ENCODE assay signal across 19 mouse cellular contexts in genomic region chr9:88404515-88404914, GRCm38 (mm10). TPM values are rescaled to one million over a fixed set of nuclear protein-coding genes. Genes with fewer than 3 reads are reported as not detected.
DNase-seq lines count a peak whose midpoint lies in the region; ATAC-seq and TF ChIP-seq lines count a peak whose summit lies in the region.
"Had no signal": no experiment of that assay in that cellular context is flagged by ENCODE, and none has a peak within 500 bp of the region (broad histone marks: within the 10 kb centered on the region; RNA-seq: fewer than 3 reads in every experiment).

No protein-coding gene starts in this region.

- H3K27ac ChIP-seq in layer of hippocampus, adult 2 months, result peak overlapping the region; percentile 36; the same call in 1 of the 2 replicates
- H3K27ac ChIP-seq in liver, embryonic 13.5 days, result no peak overlapping the region
- H3K27ac ChIP-seq in hindbrain, embryonic 13.5 days, result no peak overlapping the region
- H3K27ac ChIP-seq: embryonic facial prominence, embryonic 12.5 days; hindbrain, embryonic 14.5 days; left cerebral cortex, adult 2 months; midbrain, embryonic 12.5 days; neural tube, embryonic 12.5 days had no signal

- 48% methylated on average over 6 of the region's 6 CpGs for WGBS in liver, embryonic 13.5 days (ENCODE audit: insufficient replicate concordance)
- 86% methylated on average over 6 of the region's 6 CpGs for WGBS in hindbrain, embryonic 13.5 days

- H3K4me1 ChIP-seq in liver, embryonic 13.5 days (replicated peaks), result peaks cover 5% of the 10 kb centered on the region; the same call in 1 of the 2 replicates
- no peaks in the 10 kb centered on the region for H3K4me1 ChIP-seq in hindbrain, embryonic 13.5 days (replicated peaks)
- H3K4me1 ChIP-seq: embryonic facial prominence, embryonic 12.5 days; midbrain, embryonic 12.5 days; neural tube, embryonic 12.5 days had no signal

- H3K4me3 ChIP-seq in layer of hippocampus, adult 2 months, result no peak overlapping the region
- H3K4me3 ChIP-seq in liver, embryonic 13.5 days (replicated peaks), result 0 out of 2 replicates have a peak overlapping the region, but pooled peaks have one; percentile 3
- no peak overlapping the region for H3K4me3 ChIP-seq in hindbrain, embryonic 13.5 days
- H3K4me3 ChIP-seq: embryonic facial prominence, embryonic 12.5 days; left cerebral cortex, adult 2 months; midbrain, embryonic 12.5 days; neural tube, embryonic 12.5 days had no signal

- 0 out of 2 replicates have a peak, but pooled peaks have one; percentile 2 for ATAC-seq in common myeloid progenitor, adult 5-6 weeks (replicated peaks; ENCODE audit: low read depth, poor library complexity, severe bottlenecking)
- peak; percentile 64; the same call in 1 of the 2 replicates for ATAC-seq in liver, embryonic 13.5 days (ENCODE audit: low read depth)
- ATAC-seq in megakaryocyte-erythroid progenitor cell, adult 5-6 weeks (replicated peaks; ENCODE audit: low FRiP score, low TSS enrichment, poor library complexity, severe bottlenecking), result 0 out of 2 replicates have a peak, but pooled peaks have one; percentile 63
- ATAC-seq in hindbrain, embryonic 13.5 days (ENCODE audit: low FRiP score), result no peak
- ATAC-seq: forebrain, postnatal 0 days had no signal

- DNase-seq in layer of hippocampus, adult 2 months (ENCODE audit: low spot score in 2 of 2), result no peak
- DNase-seq in layer of hippocampus, postnatal 14 days (ENCODE audit: low spot score in 2 of 2), result no peak
- DNase-seq in liver, embryonic 13.5 days, result no peak
- DNase-seq in adrenal gland, adult (ENCODE audit: inconsistent age in 2 of 2, low spot score in 1 of 2), result no peak
- DNase-seq: cerebellum, adult 9-10 months; forebrain, postnatal 0 days; kidney, postnatal 25 days; right cerebral cortex, adult 18-20 months had no signal

- no peak for TF ChIP-seq CTCF in layer of hippocampus, adult 2 months (conservative IDR thresholded peaks at IDR 0.05)

- H3K9ac ChIP-seq in liver, embryonic 13.5 days, result no peak overlapping the region
- no peak overlapping the region for H3K9ac ChIP-seq in hindbrain, embryonic 13.5 days
- H3K9ac ChIP-seq: embryonic facial prominence, embryonic 12.5 days; forebrain, postnatal 0 days; hindbrain, embryonic 14.5 days; midbrain, embryonic 12.5 days; neural tube, embryonic 12.5 days had no signal

- H3K4me2 ChIP-seq in liver, embryonic 13.5 days, result peak overlapping the region; percentile 22; the same call in 1 of the 2 replicates
- no peak overlapping the region for H3K4me2 ChIP-seq in hindbrain, embryonic 13.5 days
- H3K4me2 ChIP-seq: embryonic facial prominence, embryonic 12.5 days; hindbrain, embryonic 14.5 days; midbrain, embryonic 12.5 days; neural tube, embryonic 12.5 days had no signal

- no peaks in the 10 kb centered on the region for H3K9me3 ChIP-seq in liver, embryonic 13.5 days (replicated peaks)
- no peaks in the 10 kb centered on the region for H3K9me3 ChIP-seq in hindbrain, embryonic 13.5 days
- H3K9me3 ChIP-seq: embryonic facial prominence, embryonic 12.5 days; midbrain, embryonic 12.5 days; neural tube, embryonic 12.5 days had no signal

- H3K27me3 ChIP-seq in liver, embryonic 13.5 days, result no peaks in the 10 kb centered on the region
- H3K27me3 ChIP-seq in hindbrain, embryonic 13.5 days, result no peaks in the 10 kb centered on the region
- H3K27me3 ChIP-seq: embryonic facial prominence, embryonic 12.5 days; midbrain, embryonic 12.5 days; neural tube, embryonic 12.5 days had no signal

- peaks cover 18% of the 10 kb centered on the region; the same call in 1 of the 2 replicates for H3K36me3 ChIP-seq in liver, embryonic 13.5 days
- H3K36me3 ChIP-seq in hindbrain, embryonic 13.5 days, result peaks cover 44% of the 10 kb centered on the region

RNA-seq across cellular contexts. Expression of gene Snx14, which starts 34.2 kb away (rescaled TPM):
- 10 to 100 TPM; 47.9 to 48.3 TPM for total RNA-seq in layer of hippocampus, adult 2 months (2021)
- total RNA-seq in layer of hippocampus, postnatal 14 days (2021), result 10 to 100 TPM; 50.1 to 50.2 TPM
- 15.8 and 25.7 TPM in 2 replicates for total RNA-seq in common myeloid progenitor, adult 5-6 weeks (2017)
- 11.8 and 15.6 TPM in 2 replicates for polyA plus RNA-seq in liver, embryonic 13.5 days (2015; fragmentation: Nextera tagmentation; extraction: Ambion mirVana)
- total RNA-seq in megakaryocyte-erythroid progenitor cell, adult 5-6 weeks (2014; fragmentation: Nextera tagmentation), result 25.1 and 30.0 TPM in 2 replicates
- total RNA-seq in megakaryocyte-erythroid progenitor cell, adult 5-6 weeks (2017), result 17.9 and 30.3 TPM in 2 replicates
- polyA plus RNA-seq in hindbrain, embryonic 13.5 days (2015; fragmentation: Nextera tagmentation; extraction: Ambion mirVana), result 29.4 and 30.3 TPM in 2 replicates

RNA-seq across cellular contexts. Expression of gene Gm20537, which starts 51.9 kb away (rescaled TPM):
- not detected for total RNA-seq in layer of hippocampus, adult 2 months (2021)
- total RNA-seq in layer of hippocampus, postnatal 14 days (2021), result under 1 TPM in 1 of 2 experiments, not detected in 1; 0.88 TPM
- total RNA-seq in common myeloid progenitor, adult 5-6 weeks (2017), result not detected in 2 replicates
- not detected in 2 replicates for polyA plus RNA-seq in liver, embryonic 13.5 days (2015; fragmentation: Nextera tagmentation; extraction: Ambion mirVana)
- total RNA-seq in megakaryocyte-erythroid progenitor cell, adult 5-6 weeks (2014; fragmentation: Nextera tagmentation), result not detected in 2 replicates
- not detected in 2 replicates for total RNA-seq in megakaryocyte-erythroid progenitor cell, adult 5-6 weeks (2017)
- polyA plus RNA-seq in hindbrain, embryonic 13.5 days (2015; fragmentation: Nextera tagmentation; extraction: Ambion mirVana), result 0.44 TPM in 1 of 2 replicates, not detected in the other
- total RNA-seq: gastrocnemius, adult 18-20 months had no signal
- polyA plus RNA-seq: forebrain, postnatal 0 days; gonadal fat pad, adult 2 months; heart, embryonic 14.5 days had no signal
